Mouse (Mus musculus) B cell, adult 67 days (primary cell): Measurements from ENCODE around the gene Dll4. TPM values are rescaled to one million over a fixed set of nuclear protein-coding genes. Genes with fewer than 3 reads are reported as not detected.

Experiments used
- total RNA-seq, 2 experiments: library from RNA; stranded (reverse); gene quantifications; 4 replicates each; pipeline ENCODE4 v1.2.4; 2023

Gene Dll4
- total RNA-seq: under 1 TPM; 0.55 to 0.59 TPM

GRCm38 (mm10) chr2:119325568-119326143, at the start of gene Dll4:
Gene Dll4, plus strand, starts transcription at chr2:119325784.

GRCm38 (mm10) chr2:119288270-119288882, 37.2 kb upstream of the Dll4 start, which contains the start of gene Vps18:
Gene Vps18, plus strand, starts transcription at chr2:119288740.

DNA sequence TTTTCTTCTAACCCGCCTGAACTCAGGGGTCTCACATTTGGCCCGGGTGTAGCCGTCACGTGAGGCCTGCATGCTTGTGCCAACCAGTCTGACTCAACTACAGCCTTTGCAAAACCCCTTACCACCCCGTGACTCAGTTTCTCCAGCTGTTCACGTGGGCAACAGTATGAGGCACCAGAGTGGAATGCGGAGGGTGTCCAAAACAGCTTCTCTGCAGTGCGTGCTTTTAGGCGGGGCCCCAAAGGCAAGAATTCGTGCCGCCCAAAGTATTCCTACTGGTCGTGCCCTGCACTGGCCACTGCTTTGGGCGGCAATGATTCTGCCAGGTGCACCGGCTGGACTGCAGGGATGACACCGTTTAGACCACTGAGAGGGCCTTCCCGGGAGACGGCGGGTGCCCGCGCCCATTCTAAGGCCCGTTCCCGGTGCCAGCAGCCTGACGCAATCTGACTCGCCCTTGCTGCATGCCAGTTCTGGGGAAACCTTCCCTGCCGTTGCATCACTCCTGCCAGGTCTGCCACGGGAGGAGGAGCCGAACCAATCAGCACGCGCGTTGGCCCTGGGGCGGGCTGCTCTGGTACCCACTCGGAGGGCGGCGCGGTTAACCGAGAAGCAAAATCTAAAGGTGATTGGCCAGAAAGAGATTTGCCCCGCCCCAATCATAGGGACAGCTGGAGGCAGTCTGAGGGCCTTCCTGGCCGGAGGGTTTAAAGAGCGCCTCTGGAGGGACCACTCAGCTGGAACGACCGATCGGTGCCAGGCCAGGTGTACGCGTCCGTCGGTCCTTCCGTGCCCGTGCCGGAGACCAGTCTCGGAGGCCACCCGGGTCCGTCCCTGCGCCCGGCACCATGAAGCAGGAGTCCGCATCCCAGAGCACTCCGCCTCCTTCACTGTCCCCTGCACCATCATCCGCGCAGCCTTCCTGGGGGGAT, 25.2 kb downstream of the Dll4 start, which contains the start of gene Chac1:
TSS of gene Chac1 (plus strand) at position 675 of the 932 bp plus-strand sequence.

Other genes starting within 250 kb of the Dll4 start
- 1 to 10 TPM; 2.6 to 3.2 TPM for gene Rad51, start 213.0 kb upstream of the Dll4 start, total RNA-seq
- gene Rmdn3, start 168.8 kb upstream of the Dll4 start, total RNA-seq: 10 to 100 TPM; 27.2 to 35.9 TPM
- gene Gchfr, start 158.0 kb upstream of the Dll4 start, total RNA-seq: not detected
- 1 to 10 TPM; 2.9 to 6.8 TPM for gene Gm14137, start 151.3 kb upstream of the Dll4 start, total RNA-seq
- gene Zfyve19, start 117.2 kb upstream of the Dll4 start, total RNA-seq: 10 to 100 TPM; 36.2 to 47.6 TPM
- gene Dnajc17, start 117.0 kb upstream of the Dll4 start, total RNA-seq: 10 to 100 TPM; 15.0 to 20.1 TPM
- not detected for gene Ppp1r14d, start 95.9 kb upstream of the Dll4 start, total RNA-seq
- 1 to 10 TPM in 1 of 2 experiments, under 1 TPM in 1; 0.29 to 1.3 TPM for gene Spint1, start 88.4 kb upstream of the Dll4 start, total RNA-seq
- gene Rhov, start 54.5 kb upstream of the Dll4 start, total RNA-seq: under 1 TPM; 0.44 to 0.84 TPM
- gene Vps18, start 37.0 kb upstream of the Dll4 start, total RNA-seq: 10 to 100 TPM; 78.7 to 86.0 TPM
- under 1 TPM in 1 of 2 experiments, not detected in 1; 0.56 TPM for gene Chac1, start 25.4 kb downstream of the Dll4 start, total RNA-seq
- gene Ino80, start 151.9 kb downstream of the Dll4 start, total RNA-seq: 10 to 100 TPM; 47.3 to 48.9 TPM
- not detected for gene Exd1, start 221.8 kb downstream of the Dll4 start, total RNA-seq
- 10 to 100 TPM; 69.4 to 75.0 TPM for gene Chp1, start 221.9 kb downstream of the Dll4 start, total RNA-seq